Mouse (Mus musculus): ENCODE measurements around the gene Duox1. TPM values are rescaled to one million over a fixed set of nuclear protein-coding genes. Genes with fewer than 3 reads are reported as not detected.
"Not testable (repeated sequence)": the region's sequence is repeated elsewhere in the genome, so short reads cannot be mapped to it uniquely, and the experiment has no call there.

The Duox1 gene
- polyA plus RNA-seq, 1 experiment from 2014 or later = 2.0 TPM

- Histone ChIP-seq H3K27me3 (replicated peaks) (no peaks in the 10 kb centered on the region), H3K9me3 (no peaks in the 10 kb centered on the region), H3K27ac (no peak overlapping the region), H3K4me2 (no peak overlapping the region), H3K36me3 (no peaks in the 10 kb centered on the region), H3K4me3 (replicated peaks) (no peak overlapping the region), H3K4me1 (peaks cover 2% of the 10 kb centered on the region; the same call in 1 of the 2 replicates), H3K9ac (no peak overlapping the region)
- ATAC-seq (ENCODE audit: insufficient read depth, low FRiP score, low read depth) = no peak
- 67% methylated on average over 16 of the region's 16 CpGs for WGBS
Measured at GRCm38 (mm10) chr2:122381329-122382103, 66.0 kb downstream of the Duox1 start.

DNA sequence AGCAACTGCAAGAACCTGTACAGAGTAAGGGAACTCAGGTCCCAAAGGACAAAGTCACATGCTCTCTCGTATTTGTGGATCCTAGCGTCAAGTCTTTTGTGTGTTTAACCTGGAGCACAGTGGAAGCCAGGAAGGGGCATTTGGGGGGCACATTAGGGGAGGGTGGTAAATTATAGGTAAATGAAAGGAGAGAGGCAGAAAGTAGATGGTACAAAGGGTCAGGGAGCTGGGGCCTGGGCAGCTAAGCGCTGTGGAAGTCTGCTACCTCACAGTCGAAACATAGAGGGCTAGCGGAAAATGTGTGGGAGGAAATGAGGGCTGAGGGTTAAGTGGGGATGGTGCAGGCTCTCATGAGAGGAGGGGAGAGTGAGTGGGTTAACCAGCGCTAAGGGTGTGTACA, 66.6 kb downstream of the Duox1 start:
- no peaks in the 10 kb centered on the region for H3K36me3 ChIP-seq
- no peak overlapping the region for H3K27ac ChIP-seq
- peaks cover 2% of the 10 kb centered on the region; the same call in 1 of the 2 replicates for H3K4me1 ChIP-seq
- ATAC-seq (ENCODE audit: insufficient read depth, low FRiP score, low read depth) = no peak
- no peaks in the 10 kb centered on the region for H3K9me3 ChIP-seq
- H3K9ac ChIP-seq = no peak overlapping the region
- no peak overlapping the region for H3K4me2 ChIP-seq
- 68% methylated on average over 6 of the region's 6 CpGs for WGBS
- H3K27me3 ChIP-seq (replicated peaks) = no peaks in the 10 kb centered on the region
- H3K4me3 ChIP-seq (replicated peaks) = no peak overlapping the region

DNA sequence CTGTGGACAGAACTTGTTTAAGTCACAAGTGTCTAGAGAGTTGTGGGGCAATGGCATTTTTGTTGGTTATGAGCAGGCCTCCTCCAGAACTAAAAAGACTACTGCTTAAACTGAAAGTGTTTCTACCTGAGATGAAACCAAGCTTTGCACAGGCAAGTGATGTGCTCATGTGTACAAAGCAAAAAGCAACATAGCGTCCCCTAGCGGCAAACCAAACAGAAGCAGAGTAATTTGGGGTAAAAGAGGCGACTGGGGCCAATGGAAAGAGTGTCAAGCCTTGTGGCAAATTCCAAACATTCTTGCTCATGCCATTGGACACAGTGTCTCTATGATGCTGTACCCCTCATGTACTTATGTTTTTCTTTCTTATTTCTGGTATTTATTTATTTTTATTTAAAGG, 69.6 kb downstream of the Duox1 start:
- no peak overlapping the region for H3K27ac ChIP-seq
- no peak for ATAC-seq (ENCODE audit: insufficient read depth, low FRiP score, low read depth)
- no peaks in the 10 kb centered on the region for H3K36me3 ChIP-seq
- no peak overlapping the region for H3K4me3 ChIP-seq (replicated peaks)
- no peak overlapping the region for H3K4me2 ChIP-seq
- no peaks in the 10 kb centered on the region for H3K9me3 ChIP-seq
- no peaks in the 10 kb centered on the region for H3K27me3 ChIP-seq (replicated peaks)
- H3K9ac ChIP-seq = no peak overlapping the region
- H3K4me1 ChIP-seq = no peaks in the 10 kb centered on the region
- WGBS = 41% methylated on average over 3 of the region's 3 CpGs

GRCm38 (mm10) chr2:122387135-122387534, 71.7 kb downstream of the Duox1 start:
- not testable (repeated sequence) for H3K4me3 ChIP-seq (replicated peaks); H3K9me3 ChIP-seq; H3K27me3 ChIP-seq (replicated peaks); H3K9ac ChIP-seq; H3K36me3 ChIP-seq; ATAC-seq (ENCODE audit: insufficient read depth, low FRiP score, low read depth); H3K27ac ChIP-seq; H3K4me2 ChIP-seq; H3K4me1 ChIP-seq
- 96% methylated on average over 3 of the region's 3 CpGs for WGBS

GRCm38 (mm10) chr2:122396150-122396549, 80.7 kb downstream of the Duox1 start:
- 86% methylated on average over 1 of the region's 1 CpGs for whole genome bisulfite sequencing
- H3K4me2 ChIP-seq = no peak overlapping the region
- ATAC-seq (ENCODE audit: insufficient read depth, low FRiP score, low read depth) = no peak

More at GRCm38 (mm10) chr2:122396150-122396549, 80.7 kb downstream of the Duox1 start:
- H3K4me3 ChIP-seq (replicated peaks) = no peak overlapping the region
- H3K9me3 ChIP-seq = no peaks in the 10 kb centered on the region
- H3K36me3 ChIP-seq = no peaks in the 10 kb centered on the region
- H3K9ac ChIP-seq = no peak overlapping the region
- H3K27me3 ChIP-seq (replicated peaks) = no peaks in the 10 kb centered on the region
- no peaks in the 10 kb centered on the region for H3K4me1 ChIP-seq
- no peak overlapping the region for H3K27ac ChIP-seq

Other genes starting within 250 kb of the Duox1 start
- gene Spg11, start 197.3 kb upstream of the Duox1 start, polyA plus RNA-seq (2015; fragmentation: Nextera tagmentation; extraction: Ambion mirVana) = 7.7 and 9.9 TPM in 2 replicates
- gene B2m, start 168.0 kb upstream of the Duox1 start, polyA plus RNA-seq (2015; fragmentation: Nextera tagmentation; extraction: Ambion mirVana) = 338 and 449 TPM in 2 replicates
- not detected in 2 replicates for gene Trim69, start 155.0 kb upstream of the Duox1 start, polyA plus RNA-seq (2015; fragmentation: Nextera tagmentation; extraction: Ambion mirVana)
- gene Patl2, start 129.5 kb upstream of the Duox1 start, polyA plus RNA-seq (2015; fragmentation: Nextera tagmentation; extraction: Ambion mirVana) = not detected in 2 replicates
- not detected in 2 replicates for gene Terb2, start 129.4 kb upstream of the Duox1 start, polyA plus RNA-seq (2015; fragmentation: Nextera tagmentation; extraction: Ambion mirVana)
- 33.8 and 49.9 TPM in 2 replicates for gene Sord, start 80.9 kb upstream of the Duox1 start, polyA plus RNA-seq (2015; fragmentation: Nextera tagmentation; extraction: Ambion mirVana)
- gene Duox2, start 17.2 kb upstream of the Duox1 start, polyA plus RNA-seq (2015; fragmentation: Nextera tagmentation; extraction: Ambion mirVana) = 0.15 and 0.35 TPM in 2 replicates
- gene Duoxa2, start 16.8 kb upstream of the Duox1 start, polyA plus RNA-seq (2015; fragmentation: Nextera tagmentation; extraction: Ambion mirVana) = 0.59 and 0.87 TPM in 2 replicates
- 3.1 and 6.1 TPM in 2 replicates for gene Duoxa1, start 1.9 kb upstream of the Duox1 start, polyA plus RNA-seq (2015; fragmentation: Nextera tagmentation; extraction: Ambion mirVana)
- 2.3 and 2.6 TPM in 2 replicates for gene Shf, start 53.5 kb downstream of the Duox1 start, polyA plus RNA-seq (2015; fragmentation: Nextera tagmentation; extraction: Ambion mirVana)
- 14.3 and 20.0 TPM in 2 replicates for gene Slc28a2, start 110.8 kb downstream of the Duox1 start, polyA plus RNA-seq (2015; fragmentation: Nextera tagmentation; extraction: Ambion mirVana)
- 0.13 and 0.14 TPM in 2 replicates for gene Gm14085, start 169.3 kb downstream of the Duox1 start, polyA plus RNA-seq (2015; fragmentation: Nextera tagmentation; extraction: Ambion mirVana)